Mouse (Mus musculus): Measurements from ENCODE around the gene Lrrc47. TPM values are rescaled to one million over a fixed set of nuclear protein-coding genes. Genes with fewer than 3 reads are reported as not detected.

Lrrc47 gene
- polyA plus RNA-seq, 1 experiment from 2014 or later: 17.1 TPM

DNA sequence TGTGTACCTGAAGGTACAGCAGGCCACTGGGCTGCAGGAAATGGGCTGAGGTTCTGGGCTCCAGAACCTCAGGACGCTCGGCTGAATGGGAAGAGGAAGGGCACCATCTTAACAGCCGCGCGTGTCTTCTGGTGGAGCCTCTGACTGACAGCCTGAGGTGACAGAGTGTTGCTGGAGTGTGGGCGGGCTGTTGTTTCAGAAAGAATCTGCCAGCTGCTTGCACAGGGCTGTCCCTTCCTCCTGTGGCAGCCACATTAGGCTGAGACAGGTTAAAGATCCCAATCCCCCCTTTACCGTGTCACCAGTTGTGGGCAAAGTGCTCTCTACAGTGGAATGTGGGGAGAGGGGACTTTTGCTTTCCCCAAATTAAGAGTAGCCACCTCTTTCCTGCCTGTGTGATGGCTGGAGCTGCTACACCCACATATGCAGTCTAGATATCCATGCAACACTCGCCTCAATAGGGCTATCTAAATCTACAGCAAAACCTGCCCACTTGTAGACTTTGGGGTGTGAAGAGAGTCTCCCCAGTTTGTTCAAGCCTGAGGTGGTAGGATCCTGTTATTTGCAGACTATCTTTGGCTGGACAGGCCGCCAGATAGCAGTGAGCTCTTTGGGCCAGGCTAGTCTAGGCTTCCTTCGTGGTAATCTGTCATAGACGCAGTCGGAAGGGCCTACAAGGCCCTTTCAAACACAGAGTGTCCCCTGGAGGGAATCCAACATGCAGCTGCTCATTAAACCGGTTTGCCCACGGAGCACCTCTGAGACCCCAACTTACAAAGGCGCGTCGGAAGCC lies 13.4 kb downstream of the Lrrc47 start:
- Histone ChIP-seq H3K4me1 (peaks cover 32% of the 10 kb centered on the region), H3K4me2 (peak overlapping the region; percentile 52), H3K9me3 (no peaks in the 10 kb centered on the region), H3K27ac (no peak overlapping the region), H3K27me3 (peaks cover 38% of the 10 kb centered on the region), H3K36me3 (peaks cover 20% of the 10 kb centered on the region), H3K9ac (no peak overlapping the region), H3K4me3 (peak overlapping the region; percentile 37)
- WGBS: 37% methylated on average over 17 of the region's 17 CpGs
- no peak for ATAC-seq (ENCODE audit: insufficient number of reproducible peaks, low FRiP score, low TSS enrichment, low read depth)

DNA sequence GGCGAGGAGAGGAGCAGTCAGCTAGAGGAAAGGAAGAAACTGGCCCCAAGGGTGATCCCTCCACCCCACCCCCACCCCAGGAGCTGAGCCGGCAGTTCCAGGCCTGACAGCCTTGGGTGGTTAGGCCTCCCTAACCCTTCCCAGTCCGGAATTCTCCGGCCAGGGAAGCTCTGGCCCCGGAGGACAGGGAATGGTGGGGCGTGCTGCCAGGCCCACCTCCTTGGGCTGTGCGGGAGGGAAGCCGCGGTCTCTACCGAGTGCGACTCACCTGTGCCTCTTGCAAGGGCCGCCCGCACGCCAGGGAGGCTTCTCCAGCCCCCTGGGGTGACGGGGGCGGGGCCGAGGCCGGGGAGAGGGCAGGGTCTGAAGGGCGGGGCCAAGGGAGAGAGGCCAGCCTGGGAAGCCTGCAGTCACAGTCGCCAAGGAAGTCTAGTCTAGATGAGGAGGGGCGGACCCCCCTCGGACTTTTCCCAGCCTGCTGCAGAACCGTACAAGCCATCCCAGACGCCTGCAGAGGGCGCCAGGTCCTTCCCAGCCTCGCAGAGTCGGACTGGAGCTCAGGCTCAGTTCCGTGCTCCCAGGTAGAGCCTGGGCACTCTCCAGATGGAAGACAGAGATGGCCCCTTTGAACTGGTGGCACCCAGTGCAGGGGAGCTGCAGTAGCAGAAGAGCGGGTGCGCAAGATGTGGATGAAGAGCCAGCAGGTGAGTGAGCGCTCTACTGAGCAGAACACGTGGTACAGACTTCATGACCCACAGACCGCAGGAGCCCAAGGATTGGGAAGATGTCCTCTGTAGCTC lies 14.3 kb downstream of the Lrrc47 start, which contains the start of gene Smim1:
TSS of gene Smim1 (minus strand) at position 590 of the 800 bp plus-strand sequence.
- Histone ChIP-seq H3K4me1 (peaks cover 32% of the 10 kb centered on the region), H3K4me3 (peak within 1 kb of the TSS; percentile 37), H3K9ac (0 out of 2 replicates have a peak within 1 kb of the TSS, but pooled peaks have one; percentile 18), H3K4me2 (peak within 1 kb of the TSS; percentile 52), H3K27ac (peak within 1 kb of the TSS; percentile 28; the same call in 1 of the 2 replicates), H3K36me3 (peaks cover 11% of the 10 kb centered on the region), H3K27me3 (peaks cover 41% of the 10 kb centered on the region), H3K9me3 (no peaks in the 10 kb centered on the region)
- under 1% methylated on average over 33 of the region's 33 CpGs for WGBS
- ATAC-seq (ENCODE audit: insufficient number of reproducible peaks, low FRiP score, low TSS enrichment, low read depth): peak; percentile 40; the same call in 1 of the 2 replicates

DNA sequence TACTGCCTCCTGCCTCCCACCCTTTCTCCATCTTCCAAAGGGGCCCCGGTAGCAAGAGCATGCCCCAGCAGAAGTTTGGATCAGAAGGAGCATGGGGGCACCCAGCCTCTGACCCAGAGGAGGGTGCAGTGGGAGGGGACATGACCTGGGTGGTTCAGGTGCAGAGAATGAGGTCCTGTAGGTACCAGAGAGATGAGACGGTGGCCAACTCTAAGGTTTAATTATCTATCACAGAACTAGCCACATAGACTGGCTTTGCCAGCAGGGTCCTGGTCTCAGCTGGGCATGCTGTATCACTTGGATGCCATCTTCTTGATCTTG lies 14.9 kb downstream of the Lrrc47 start:
- 26% methylated on average over 2 of the region's 2 CpGs for WGBS
- H3K4me3 ChIP-seq: peak overlapping the region; percentile 37
- no peak overlapping the region for H3K9ac ChIP-seq
- no peaks in the 10 kb centered on the region for H3K9me3 ChIP-seq
- H3K4me2 ChIP-seq: peak overlapping the region; percentile 52
- peaks cover 41% of the 10 kb centered on the region for H3K27me3 ChIP-seq
- H3K27ac ChIP-seq: no peak overlapping the region
- H3K36me3 ChIP-seq: peaks cover 5% of the 10 kb centered on the region
- no peak for ATAC-seq (ENCODE audit: insufficient number of reproducible peaks, low FRiP score, low TSS enrichment, low read depth)
- H3K4me1 ChIP-seq: peaks cover 32% of the 10 kb centered on the region

DNA sequence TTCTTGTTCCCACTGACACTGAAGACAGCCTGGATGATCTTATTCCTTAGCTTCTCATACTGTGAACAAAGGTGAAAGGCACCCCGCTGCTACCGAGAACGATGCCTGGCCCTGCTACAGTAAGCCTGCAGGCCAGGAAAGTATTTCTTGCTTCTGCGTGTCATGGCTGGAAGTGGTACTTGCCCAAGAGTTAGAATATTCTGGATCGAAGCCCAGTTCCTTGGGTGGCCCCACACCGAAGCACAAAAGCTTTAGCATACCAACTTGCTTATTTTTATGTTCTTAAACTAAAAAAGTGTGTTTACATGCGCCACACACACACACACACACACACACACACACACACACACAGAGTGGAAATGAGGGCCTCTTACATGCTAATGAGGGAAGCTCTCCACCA lies 16.5 kb downstream of the Lrrc47 start:
- H3K4me1 ChIP-seq: peaks cover 22% of the 10 kb centered on the region
- H3K27me3 ChIP-seq: peaks cover 41% of the 10 kb centered on the region
- no peak overlapping the region for H3K4me3 ChIP-seq
- no peak overlapping the region for H3K9ac ChIP-seq
- H3K4me2 ChIP-seq: no peak overlapping the region
- ATAC-seq (ENCODE audit: insufficient number of reproducible peaks, low FRiP score, low TSS enrichment, low read depth): no peak
- H3K9me3 ChIP-seq: no peaks in the 10 kb centered on the region
- 0 out of 2 replicates have a peak overlapping the region, but pooled peaks have one; percentile 17 for H3K27ac ChIP-seq
- no peaks in the 10 kb centered on the region for H3K36me3 ChIP-seq
- 55% methylated on average over 7 of the region's 7 CpGs for WGBS

DNA sequence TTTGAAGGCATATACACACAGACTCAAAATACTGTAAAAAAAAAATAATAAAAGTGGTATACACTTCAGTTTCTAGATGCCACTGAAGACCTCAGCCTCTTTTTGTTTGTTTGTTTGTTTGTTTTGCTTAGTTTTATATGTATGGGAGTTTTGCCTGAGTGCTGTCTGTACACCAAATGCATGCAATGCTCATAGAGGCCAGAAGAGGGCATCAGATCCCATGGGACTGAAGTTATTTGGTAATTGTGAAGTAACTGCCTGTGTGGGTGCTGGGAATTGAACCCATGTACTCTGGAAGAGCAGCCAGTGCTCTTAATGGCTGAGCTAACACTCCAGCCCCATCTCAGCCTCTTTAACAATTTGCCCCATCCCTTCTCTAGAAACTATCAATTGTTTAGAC lies 17.1 kb downstream of the Lrrc47 start:
- no peaks in the 10 kb centered on the region for H3K36me3 ChIP-seq
- H3K4me3 ChIP-seq: no peak overlapping the region
- H3K4me1 ChIP-seq: peaks cover 22% of the 10 kb centered on the region
- no peak for ATAC-seq (ENCODE audit: insufficient number of reproducible peaks, low FRiP score, low TSS enrichment, low read depth)
- no peak overlapping the region for H3K27ac ChIP-seq
- no peaks in the 10 kb centered on the region for H3K9me3 ChIP-seq
- peaks cover 41% of the 10 kb centered on the region for H3K27me3 ChIP-seq
- no peak overlapping the region for H3K9ac ChIP-seq
- H3K4me2 ChIP-seq: no peak overlapping the region

DNA sequence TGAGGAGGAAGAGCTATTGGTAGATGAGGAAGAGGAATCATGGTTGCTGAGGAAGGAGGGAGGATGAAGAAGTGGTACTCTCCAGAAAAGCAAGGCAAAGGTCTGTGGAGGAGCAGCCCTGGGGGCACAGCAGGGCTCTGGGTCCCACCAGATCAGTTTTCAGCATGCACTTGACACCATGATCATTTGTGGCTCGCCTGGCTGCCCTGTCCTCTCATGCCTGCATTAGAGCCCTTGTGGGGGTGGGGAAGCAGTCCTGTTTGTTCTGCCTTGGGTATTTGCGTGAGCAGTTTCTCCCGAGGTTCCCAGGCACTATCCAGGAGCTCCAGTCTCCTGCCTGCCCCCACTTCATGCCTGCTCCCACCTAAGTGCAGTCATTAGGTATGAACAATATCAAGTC lies 25.6 kb downstream of the Lrrc47 start:
- H3K9me3 ChIP-seq: no peaks in the 10 kb centered on the region
- WGBS: 35% methylated on average over 3 of the region's 3 CpGs
- no peak for ATAC-seq (ENCODE audit: insufficient number of reproducible peaks, low FRiP score, low TSS enrichment, low read depth)
- H3K36me3 ChIP-seq: no peaks in the 10 kb centered on the region
- no peak overlapping the region for H3K4me2 ChIP-seq
- H3K27ac ChIP-seq: no peak overlapping the region
- no peak overlapping the region for H3K4me3 ChIP-seq
- no peak overlapping the region for H3K9ac ChIP-seq
- H3K27me3 ChIP-seq: 0 out of 2 replicates have a peak, but pooled peaks cover 6% of the 10 kb centered on the region
- H3K4me1 ChIP-seq: no peaks in the 10 kb centered on the region

DNA sequence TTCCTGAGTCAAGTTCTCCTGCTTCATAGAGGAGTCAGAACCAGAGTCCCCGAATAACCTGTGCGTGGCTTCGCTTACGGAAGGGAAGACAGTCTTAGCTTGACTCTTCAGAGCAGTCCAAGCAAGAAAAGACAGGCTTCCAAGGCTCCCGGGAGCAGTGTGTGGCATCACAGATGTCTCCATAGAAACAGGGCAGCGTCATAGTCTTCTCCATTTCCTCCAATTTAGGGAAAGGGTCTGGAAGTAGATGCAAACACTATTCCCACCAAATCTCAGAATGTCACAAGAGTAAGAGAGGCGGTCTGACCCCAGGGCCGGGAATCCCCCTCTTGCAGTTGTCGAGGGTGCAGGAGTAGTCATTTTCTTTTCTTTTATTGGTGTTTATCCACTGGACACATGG lies 31.0 kb downstream of the Lrrc47 start, which contains the start of gene Ccdc27:
TSS of gene Ccdc27 (minus strand) at position 101 of the 400 bp plus-strand sequence.
- WGBS: 79% methylated on average over 9 of the region's 9 CpGs
- H3K9me3 ChIP-seq: no peaks in the 10 kb centered on the region
- no peak for ATAC-seq (ENCODE audit: insufficient number of reproducible peaks, low FRiP score, low TSS enrichment, low read depth)

DNA sequence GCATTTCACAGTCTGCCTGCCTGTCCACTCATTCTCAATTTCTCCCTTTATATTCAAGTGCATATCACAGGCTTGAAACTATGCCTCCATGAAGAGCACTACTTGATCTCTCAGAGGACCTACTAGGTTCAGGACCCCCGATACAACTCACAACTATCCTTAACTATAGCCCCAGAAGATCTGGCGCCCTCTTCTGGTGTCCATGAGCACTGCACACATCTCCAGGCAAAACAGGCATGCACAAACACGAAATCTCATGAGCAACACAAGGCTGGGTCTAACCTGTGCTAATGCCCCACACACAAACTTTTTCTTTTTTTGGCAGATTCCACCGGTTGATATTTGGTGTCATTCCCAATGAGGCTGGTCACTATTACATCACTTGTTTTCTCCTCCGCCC lies 34.3 kb downstream of the Lrrc47 start:
- Histone ChIP-seq H3K9me3 (no peaks in the 10 kb centered on the region), H3K4me3 (no peak overlapping the region), H3K4me2 (no peak overlapping the region), H3K27ac (no peak overlapping the region), H3K9ac (no peak overlapping the region), H3K27me3 (no peaks in the 10 kb centered on the region), H3K4me1 (no peaks in the 10 kb centered on the region), H3K36me3 (no peaks in the 10 kb centered on the region)
- WGBS: 68% methylated on average over 5 of the region's 5 CpGs
- no peak for ATAC-seq (ENCODE audit: insufficient number of reproducible peaks, low FRiP score, low TSS enrichment, low read depth)

More for the DNA sequence above, 31.0 kb downstream of the Lrrc47 start, which contains the start of gene Ccdc27:
- Histone ChIP-seq H3K4me2 (no peak within 1 kb of the TSS), H3K9ac (no peak within 1 kb of the TSS), H3K27me3 (no peaks in the 10 kb centered on the region), H3K4me3 (no peak within 1 kb of the TSS), H3K36me3 (no peaks in the 10 kb centered on the region), H3K27ac (no peak within 1 kb of the TSS), H3K4me1 (no peaks in the 10 kb centered on the region)

DNA sequence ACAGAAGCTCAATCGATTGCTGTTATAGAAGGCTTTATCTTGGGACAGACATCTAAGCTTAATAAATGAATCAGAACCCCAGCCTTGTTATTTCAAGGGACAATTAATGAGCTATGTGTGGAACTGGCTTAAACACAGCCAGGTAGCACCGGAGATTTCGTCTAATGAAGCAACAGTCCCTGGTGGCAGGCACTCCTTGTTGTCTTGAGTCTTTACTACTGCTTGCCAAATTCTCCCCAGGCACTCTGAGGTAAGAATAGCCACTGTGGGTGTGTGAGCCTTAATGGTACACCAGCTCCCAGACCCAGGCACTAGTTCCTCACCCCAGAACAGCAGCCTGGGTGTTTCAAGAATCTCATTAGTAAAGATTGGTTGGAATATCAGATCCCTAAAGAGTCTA lies 39.9 kb downstream of the Lrrc47 start:
- Histone ChIP-seq H3K9me3 (no peaks in the 10 kb centered on the region), H3K4me2 (no peak overlapping the region), H3K27me3 (no peaks in the 10 kb centered on the region), H3K27ac (no peak overlapping the region), H3K4me1 (peaks cover 4% of the 10 kb centered on the region), H3K4me3 (no peak overlapping the region), H3K9ac (no peak overlapping the region), H3K36me3 (no peaks in the 10 kb centered on the region)
- WGBS: 82% methylated on average over 3 of the region's 3 CpGs
- no peak for ATAC-seq (ENCODE audit: insufficient number of reproducible peaks, low FRiP score, low TSS enrichment, low read depth)

DNA sequence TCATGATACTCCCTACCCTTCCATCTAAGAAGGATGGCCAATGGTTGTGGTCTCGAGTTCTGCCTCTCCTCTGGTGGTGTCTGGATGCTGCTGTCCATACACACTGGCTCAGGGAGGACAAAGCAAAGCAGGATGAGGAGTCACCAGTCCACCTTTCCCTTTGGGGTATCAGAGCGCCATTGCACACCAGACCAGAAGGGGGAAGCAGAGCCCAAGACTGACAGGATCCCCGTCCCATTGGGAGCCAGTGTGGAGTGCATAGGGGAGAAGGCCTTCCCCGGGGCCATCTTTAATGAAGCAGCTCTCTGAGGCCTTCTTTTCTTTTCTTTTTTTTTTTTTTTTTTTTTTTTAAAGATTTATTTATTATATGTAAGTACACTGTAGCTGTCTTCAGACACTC lies 41.5 kb downstream of the Lrrc47 start:
- Histone ChIP-seq H3K9me3 (no peaks in the 10 kb centered on the region), H3K27me3 (no peaks in the 10 kb centered on the region), H3K36me3 (no peaks in the 10 kb centered on the region), H3K9ac (no peak overlapping the region), H3K4me3 (no peak overlapping the region), H3K27ac (no peak overlapping the region), H3K4me1 (peaks cover 19% of the 10 kb centered on the region), H3K4me2 (no peak overlapping the region)
- WGBS: 49% methylated on average over 4 of the region's 4 CpGs
- ATAC-seq (ENCODE audit: insufficient number of reproducible peaks, low FRiP score, low TSS enrichment, low read depth): no peak

DNA sequence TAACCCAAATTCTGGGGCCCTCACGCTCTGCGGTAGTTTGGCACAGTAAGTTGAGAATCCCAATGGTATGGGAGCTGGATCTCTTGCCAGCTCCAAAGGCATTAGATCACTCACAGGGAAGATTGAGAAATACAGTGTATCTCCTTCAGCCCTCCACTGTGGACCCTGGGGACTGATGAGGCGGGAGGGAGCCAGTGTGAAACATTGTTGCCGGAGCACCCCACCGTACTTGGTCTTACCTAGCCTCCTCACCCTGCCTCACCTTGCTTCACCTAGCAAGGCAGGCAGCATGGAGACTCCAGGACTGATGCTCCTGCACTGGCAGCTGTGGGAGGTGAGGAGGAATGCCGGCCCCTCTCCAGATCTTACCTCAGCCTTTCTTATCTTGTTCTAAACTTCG lies 44.0 kb downstream of the Lrrc47 start:
- Histone ChIP-seq H3K27ac (no peak overlapping the region), H3K9ac (no peak overlapping the region), H3K4me2 (no peak overlapping the region), H3K27me3 (no peaks in the 10 kb centered on the region), H3K9me3 (no peaks in the 10 kb centered on the region), H3K4me1 (peaks cover 19% of the 10 kb centered on the region), H3K36me3 (no peaks in the 10 kb centered on the region), H3K4me3 (no peak overlapping the region)
- no peak for ATAC-seq (ENCODE audit: insufficient number of reproducible peaks, low FRiP score, low TSS enrichment, low read depth)
- WGBS: 76% methylated on average over 7 of the region's 7 CpGs

DNA sequence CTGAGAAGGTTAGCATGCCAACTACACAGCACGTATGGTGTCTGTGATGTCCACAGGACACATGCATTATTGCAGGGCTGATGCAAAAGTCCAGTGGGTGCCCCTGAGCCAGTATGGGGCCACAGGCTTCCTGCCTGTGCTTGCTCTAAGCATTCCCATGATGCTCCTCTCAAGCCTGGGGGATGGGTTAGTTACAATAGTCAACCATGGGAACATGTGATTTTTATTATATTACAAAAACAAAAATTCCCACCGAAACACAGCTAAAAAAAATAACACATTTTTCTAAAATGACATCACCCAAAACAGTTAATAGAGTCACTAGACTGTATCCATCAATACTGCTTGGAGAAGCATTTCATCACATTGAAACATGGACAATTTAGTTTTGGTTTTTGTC lies 44.5 kb downstream of the Lrrc47 start:
- 53% methylated on average over 2 of the region's 2 CpGs for WGBS

More for the DNA sequence above, 44.5 kb downstream of the Lrrc47 start:
- no peak for ATAC-seq (ENCODE audit: insufficient number of reproducible peaks, low FRiP score, low TSS enrichment, low read depth)
- Histone ChIP-seq H3K4me1 (peaks cover 19% of the 10 kb centered on the region), H3K27me3 (no peaks in the 10 kb centered on the region), H3K4me3 (no peak overlapping the region), H3K36me3 (no peaks in the 10 kb centered on the region), H3K27ac (no peak overlapping the region), H3K4me2 (no peak overlapping the region), H3K9ac (no peak overlapping the region), H3K9me3 (no peaks in the 10 kb centered on the region)

All from limb, embryonic 15.5 days (tissue).